8 mouse cellular contexts compared by ENCODE assay signal in genomic region chr7:25035916-25036315, GRCm38 (mm10). TPM values are rescaled to one million over a fixed set of nuclear protein-coding genes. Genes with fewer than 3 reads are reported as not detected.
DNase-seq lines count a peak whose midpoint lies in the region; ATAC-seq and TF ChIP-seq lines count a peak whose summit lies in the region.

No protein-coding gene starts in this region.

- TF ChIP-seq POLR2A in liver, adult 2 months (IDR thresholded peaks at IDR 0.05; ENCODE audit: extremely low read depth, insufficient read depth, low read length) = no peak

- no peak overlapping the region for H3K4me2 ChIP-seq in midbrain, embryonic 11.5 days
- no peak overlapping the region for H3K4me2 ChIP-seq in midbrain, embryonic 16.5 days (ENCODE audit: low read length)

- no peak overlapping the region for H3K9ac ChIP-seq in midbrain, embryonic 11.5 days (ENCODE audit: low read length)
- H3K9ac ChIP-seq in midbrain, embryonic 16.5 days (ENCODE audit: low read depth, low read length) = no peak overlapping the region
- H3K9ac ChIP-seq in liver, adult 2 months (ENCODE audit: low read depth, low read length) = no peak overlapping the region

- H3K4me3 ChIP-seq in midbrain, embryonic 11.5 days (ENCODE audit: low read depth, low read length) = no peak overlapping the region
- no peak overlapping the region for H3K4me3 ChIP-seq in midbrain, embryonic 16.5 days (ENCODE audit: low read depth, low read length)
- H3K4me3 ChIP-seq in embryonic facial prominence, embryonic 10.5 days = no peak overlapping the region
- no peak overlapping the region for H3K4me3 ChIP-seq in liver, adult 2 months (ENCODE audit: insufficient read depth, low read depth, low read length)

- no peak for ATAC-seq in midbrain, embryonic 11.5 days (ENCODE audit: low FRiP score)
- ATAC-seq in midbrain, embryonic 16.5 days = no peak

- H3K79me2 ChIP-seq in liver, adult 2 months (ENCODE audit: control insufficient read depth, insufficient read depth, low read length) = no peaks in the 10 kb centered on the region

- no peaks in the 10 kb centered on the region for H3K9me3 ChIP-seq in midbrain, embryonic 11.5 days (ENCODE audit: control insufficient read depth, low read length)
- H3K9me3 ChIP-seq in midbrain, embryonic 16.5 days (replicated peaks; ENCODE audit: control insufficient read depth, low read length, poor library complexity, severe bottlenecking) = no peaks in the 10 kb centered on the region
- H3K9me3 ChIP-seq in embryonic facial prominence, embryonic 10.5 days = no peaks in the 10 kb centered on the region

- peak; percentile 79 for TF ChIP-seq CTCF in liver, adult 2 months (IDR thresholded peaks at IDR 0.05; ENCODE audit: low read depth, low read length)

- no peak overlapping the region for H3K27ac ChIP-seq in midbrain, embryonic 11.5 days (ENCODE audit: low read depth, low read length)
- H3K27ac ChIP-seq in midbrain, embryonic 16.5 days (ENCODE audit: low read length) = no peak overlapping the region; the same call in 1 of the 2 replicates
- H3K27ac ChIP-seq in embryonic facial prominence, embryonic 10.5 days (replicated peaks) = no peak overlapping the region
- H3K27ac ChIP-seq in liver, adult 2 months (replicated peaks; ENCODE audit: insufficient read depth, low read depth, low read length) = no peak overlapping the region

- no peaks in the 10 kb centered on the region for H3K27me3 ChIP-seq in midbrain, embryonic 11.5 days (ENCODE audit: control insufficient read depth, insufficient read depth, low read length)
- H3K27me3 ChIP-seq in midbrain, embryonic 16.5 days (ENCODE audit: control insufficient read depth, insufficient read depth, low read depth, low read length) = no peaks in the 10 kb centered on the region
- H3K27me3 ChIP-seq in embryonic facial prominence, embryonic 10.5 days (replicated peaks; ENCODE audit: low read depth, poor library complexity, severe bottlenecking) = no peaks in the 10 kb centered on the region
- H3K27me3 ChIP-seq in liver, adult 2 months (ENCODE audit: control insufficient read depth, insufficient read depth, low read length) = no peaks in the 10 kb centered on the region

- DNase-seq in midbrain, embryonic 11.5 days (ENCODE audit: low spot score, missing footprints) = peak; percentile 98
- DNase-seq in adrenal gland, postnatal 25 days = peak; percentile 68
- DNase-seq in embryonic facial prominence, embryonic 10.5 days (ENCODE audit: low spot score) = peak; percentile 77
- DNase-seq in induced T-regulatory cell, adult 2 months (ENCODE audit: low read depth) = peak; percentile 80
- DNase-seq in liver, adult 2 months (ENCODE audit: extremely low read depth, low read depth, low spot score) = peak; percentile 40
- peak; percentile 86 for DNase-seq in retina, embryonic 14.5 days (ENCODE audit: low spot score)
- DNase-seq in thymus, postnatal 25 days = peak; percentile 76

- 55% methylated on average over 7 of the region's 7 CpGs for WGBS in midbrain, embryonic 11.5 days
- 56% methylated on average over 7 of the region's 7 CpGs for WGBS in midbrain, embryonic 16.5 days
- 56% methylated on average over 7 of the region's 7 CpGs for WGBS in embryonic facial prominence, embryonic 10.5 days
- WGBS in liver, adult 2 months = 55% methylated on average over 7 of the region's 7 CpGs

- H3K36me3 ChIP-seq in midbrain, embryonic 11.5 days (ENCODE audit: control insufficient read depth, insufficient read depth, low read length) = peaks cover 3% of the 10 kb centered on the region; the same call in 1 of the 2 replicates
- peaks cover 18% of the 10 kb centered on the region for H3K36me3 ChIP-seq in midbrain, embryonic 16.5 days (ENCODE audit: control insufficient read depth, insufficient read depth, low read length)
- H3K36me3 ChIP-seq in embryonic facial prominence, embryonic 10.5 days (replicated peaks) = peaks cover 90% of the 10 kb centered on the region
- no peaks in the 10 kb centered on the region for H3K36me3 ChIP-seq in liver, adult 2 months (ENCODE audit: control insufficient read depth, insufficient read depth, low read length)

- no peaks in the 10 kb centered on the region for H3K4me1 ChIP-seq in midbrain, embryonic 11.5 days (ENCODE audit: control insufficient read depth, insufficient read depth, low read length)
- no peaks in the 10 kb centered on the region for H3K4me1 ChIP-seq in midbrain, embryonic 16.5 days (ENCODE audit: control insufficient read depth, insufficient read depth, low read length)
- no peaks in the 10 kb centered on the region for H3K4me1 ChIP-seq in embryonic facial prominence, embryonic 10.5 days
- H3K4me1 ChIP-seq in liver, adult 2 months (ENCODE audit: control insufficient read depth, insufficient read depth, low read length) = no peaks in the 10 kb centered on the region

RNA-seq across cellular contexts. Expression of gene Atp1a3, which starts 30.2 kb away (rescaled TPM):
- polyA plus RNA-seq in midbrain, embryonic 11.5 days (2014; fragmentation: Nextera tagmentation; extraction: Ambion mirVana) = 34.4 and 36.0 TPM in 2 replicates
- 447 and 557 TPM in 2 replicates for polyA plus RNA-seq in midbrain, embryonic 16.5 days (2015; fragmentation: Nextera tagmentation; extraction: Ambion mirVana)
- total RNA-seq in adrenal gland, postnatal 25 days (2021) = 84.1 and 110 TPM in 2 replicates
- polyA plus RNA-seq in embryonic facial prominence, embryonic 10.5 days (2016; fragmentation: Nextera tagmentation; extraction: Ambion mirVana) = 4.4 and 5.4 TPM in 2 replicates
- total RNA-seq in liver, adult 2 months (2014; rRNA removed) = 0.28 and 0.40 TPM in 2 replicates
- 0.06 and 0.37 TPM in 2 replicates for polyA plus RNA-seq in liver, adult 2 months (2012; rRNA removed)

RNA-seq across cellular contexts. Expression of gene Grik5, which starts 36.2 kb away (rescaled TPM):
- polyA plus RNA-seq in midbrain, embryonic 11.5 days (2014; fragmentation: Nextera tagmentation; extraction: Ambion mirVana) = 8.7 and 9.3 TPM in 2 replicates
- polyA plus RNA-seq in midbrain, embryonic 16.5 days (2015; fragmentation: Nextera tagmentation; extraction: Ambion mirVana) = 14.2 and 15.5 TPM in 2 replicates
- 15.4 and 22.6 TPM in 2 replicates for total RNA-seq in adrenal gland, postnatal 25 days (2021)
- 4.5 and 5.1 TPM in 2 replicates for polyA plus RNA-seq in embryonic facial prominence, embryonic 10.5 days (2016; fragmentation: Nextera tagmentation; extraction: Ambion mirVana)
- total RNA-seq in liver, adult 2 months (2014; rRNA removed) = 2.3 and 2.4 TPM in 2 replicates
- polyA plus RNA-seq in liver, adult 2 months (2012; rRNA removed) = 10.2 and 14.0 TPM in 2 replicates

RNA-seq across cellular contexts. Expression of gene Zfp574, which starts 36.5 kb away (rescaled TPM):
- polyA plus RNA-seq in midbrain, embryonic 11.5 days (2014; fragmentation: Nextera tagmentation; extraction: Ambion mirVana) = 20.3 and 22.9 TPM in 2 replicates
- polyA plus RNA-seq in midbrain, embryonic 16.5 days (2015; fragmentation: Nextera tagmentation; extraction: Ambion mirVana) = 33.7 and 34.2 TPM in 2 replicates
- 21.0 and 23.3 TPM in 2 replicates for total RNA-seq in adrenal gland, postnatal 25 days (2021)
- polyA plus RNA-seq in embryonic facial prominence, embryonic 10.5 days (2016; fragmentation: Nextera tagmentation; extraction: Ambion mirVana) = 44.4 and 45.8 TPM in 2 replicates
- total RNA-seq in liver, adult 2 months (2014; rRNA removed) = 2.3 and 3.1 TPM in 2 replicates
- 16.7 and 17.2 TPM in 2 replicates for polyA plus RNA-seq in liver, adult 2 months (2012; rRNA removed)

Comparison
In these comparisons a context has a peak if more than half of its experiments do, and no peak if none do; other contexts are left out.
1. RNA of gene Atp1a3, which starts 30.2 kb away (polyA plus RNA-seq): 447 to 557 TPM in midbrain, embryonic 16.5 days; 34.4 to 36.0 TPM in midbrain, embryonic 11.5 days, 4.4 to 5.4 TPM in embryonic facial prominence, embryonic 10.5 days and 0.06 to 0.37 TPM in liver, adult 2 months; every median in the first group is over 10 times any median in the second.
2. DNase-seq: peak in every context shown above with its lines; median percentile 98 in midbrain, embryonic 11.5 days; 86 in retina, embryonic 14.5 days; 80 in induced T-regulatory cell, adult 2 months; 77 in embryonic facial prominence, embryonic 10.5 days; 76 in thymus, postnatal 25 days; 68 in adrenal gland, postnatal 25 days; 40 in liver, adult 2 months.